Mouse (Mus musculus): ENCODE results near the gene Tmem199. TPM values are rescaled to one million over a fixed set of nuclear protein-coding genes. Genes with fewer than 3 reads are reported as not detected.

Gene Tmem199
- 40.6 and 41.7 TPM in 2 replicates for polyA plus RNA-seq (2016; fragmentation: Nextera tagmentation; extraction: Ambion mirVana)

DNA sequence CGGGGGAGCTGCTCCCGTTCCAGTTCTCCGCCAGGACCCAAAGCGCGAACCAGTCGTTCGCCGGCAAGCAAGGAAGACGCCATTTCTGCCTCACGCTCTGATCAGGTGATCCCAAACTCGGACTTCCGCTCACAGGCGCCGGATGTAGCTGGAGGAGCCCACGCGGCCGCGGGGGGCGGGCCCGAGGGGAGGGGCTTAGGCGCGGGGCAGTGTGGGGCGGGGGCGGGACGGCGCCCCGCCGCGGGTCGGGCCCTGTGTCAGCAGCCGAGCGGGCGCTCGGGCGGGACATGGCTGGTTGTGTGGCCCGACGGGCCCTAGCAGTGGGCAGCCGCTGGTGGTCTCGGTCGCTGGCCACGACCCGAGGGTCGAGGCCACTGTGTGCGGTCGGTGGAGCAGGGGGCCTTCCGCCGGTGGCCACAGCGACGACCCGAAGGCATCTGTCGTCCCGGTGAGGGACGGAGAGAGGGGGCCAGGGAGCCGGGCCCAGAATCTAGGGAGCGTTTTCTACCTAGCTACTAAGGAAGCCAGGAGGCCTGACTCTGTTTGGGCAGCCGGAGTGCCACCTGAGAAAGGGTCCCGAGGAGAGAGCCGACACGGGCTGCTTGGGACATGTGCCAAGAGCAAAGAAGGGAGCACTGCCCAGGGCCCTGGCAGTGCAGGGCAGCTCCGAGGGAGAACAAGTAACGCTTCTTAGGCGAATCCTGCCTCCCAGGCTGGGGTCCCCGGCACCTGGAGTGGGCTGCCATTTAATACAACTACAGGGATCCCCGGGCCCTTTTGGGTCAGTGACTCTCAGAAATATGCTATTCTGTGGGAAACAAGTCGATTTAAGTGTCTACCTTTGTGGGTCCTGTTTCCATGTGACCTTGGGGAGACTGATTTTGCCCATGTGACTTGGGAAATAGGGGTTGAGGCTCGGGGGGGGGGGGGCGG, at the start of gene Tmem199, which contains the start of gene Poldip2:
Gene Tmem199, minus strand, starts transcription at position 148 of the 933 bp plus-strand sequence.
Gene Poldip2, plus strand, starts transcription at position 169 of the 933 bp plus-strand sequence.
- H3K27me3 ChIP-seq (replicated peaks), result no peaks in the 10 kb centered on the region
- no peaks in the 10 kb centered on the region for H3K9me3 ChIP-seq (replicated peaks)
- H3K36me3 ChIP-seq, result peaks cover 62% of the 10 kb centered on the region
- peak within 1 kb of the TSS; percentile 86 for H3K4me3 ChIP-seq
- peak within 1 kb of the TSS; percentile 92 for H3K4me2 ChIP-seq
- peak within 1 kb of the TSS; percentile 95 for H3K9ac ChIP-seq
- peak; percentile 95 for ATAC-seq
- H3K4me1 ChIP-seq, result peaks cover 25% of the 10 kb centered on the region
- under 1% methylated on average over 67 of the region's 67 CpGs for WGBS (ENCODE audit: insufficient replicate concordance)
- H3K27ac ChIP-seq, result peak within 1 kb of the TSS; percentile 84

DNA sequence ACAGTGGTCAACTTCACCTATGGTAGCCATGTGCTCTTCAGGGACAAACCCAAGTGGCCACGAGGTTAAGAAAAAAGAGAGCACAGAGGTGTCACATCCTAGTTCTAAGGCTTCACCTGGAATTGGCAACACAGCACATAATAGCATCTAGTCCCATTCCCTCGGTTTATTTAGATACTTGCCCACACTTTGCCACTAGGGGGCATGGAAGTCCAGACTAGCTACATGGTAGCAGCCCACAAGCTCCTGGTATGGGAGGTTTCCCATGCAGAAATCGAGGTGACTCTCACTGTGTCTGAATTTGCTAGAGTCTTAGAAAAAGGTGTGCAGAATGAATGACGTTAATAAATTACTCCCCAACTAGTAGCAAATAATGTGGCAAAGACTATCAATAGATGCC, 48.5 kb upstream of the Tmem199 start:
- peak; percentile 27; the same call in 1 of the 2 replicates for ATAC-seq
- Histone ChIP-seq H3K4me2 (no peak overlapping the region), H3K36me3 (peaks cover 2% of the 10 kb centered on the region), H3K4me1 (peaks cover 10% of the 10 kb centered on the region), H3K27ac (no peak overlapping the region), H3K9me3 (replicated peaks) (no peaks in the 10 kb centered on the region), H3K4me3 (no peak overlapping the region), H3K9ac (no peak overlapping the region), H3K27me3 (replicated peaks) (no peaks in the 10 kb centered on the region)
- 9% methylated on average over 4 of the region's 4 CpGs for WGBS (ENCODE audit: insufficient replicate concordance)

DNA sequence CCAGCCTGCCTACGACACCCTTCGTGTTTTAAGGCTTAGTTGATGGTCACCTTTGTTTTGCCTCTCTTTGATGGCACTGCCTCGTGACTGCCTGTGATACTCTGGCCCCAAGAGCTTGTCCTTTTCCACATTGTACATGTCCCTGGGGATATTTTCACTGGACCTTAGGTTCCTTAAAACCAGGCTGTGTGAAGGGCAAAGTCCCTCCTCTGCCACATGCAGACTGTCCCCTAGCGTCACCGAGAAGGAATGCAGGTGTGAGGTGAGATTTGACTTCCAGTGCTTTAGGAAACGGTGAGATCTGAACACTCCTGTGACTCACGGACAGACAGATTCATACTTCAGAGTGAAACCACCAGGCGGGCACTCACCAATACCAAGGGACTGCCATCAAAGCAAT, 45.3 kb upstream of the Tmem199 start:
- H3K27me3 ChIP-seq (replicated peaks), result no peaks in the 10 kb centered on the region
- 0 out of 2 replicates have a peak, but pooled peaks cover 4% of the 10 kb centered on the region for H3K9me3 ChIP-seq (replicated peaks)
- no peak overlapping the region for H3K9ac ChIP-seq
- no peaks in the 10 kb centered on the region for H3K36me3 ChIP-seq
- 56% methylated on average over 8 of the region's 8 CpGs for WGBS (ENCODE audit: insufficient replicate concordance)
- no peak for ATAC-seq
- no peak overlapping the region for H3K4me3 ChIP-seq
- no peak overlapping the region for H3K4me2 ChIP-seq
- H3K4me1 ChIP-seq, result peaks cover 15% of the 10 kb centered on the region
- H3K27ac ChIP-seq, result no peak overlapping the region

DNA sequence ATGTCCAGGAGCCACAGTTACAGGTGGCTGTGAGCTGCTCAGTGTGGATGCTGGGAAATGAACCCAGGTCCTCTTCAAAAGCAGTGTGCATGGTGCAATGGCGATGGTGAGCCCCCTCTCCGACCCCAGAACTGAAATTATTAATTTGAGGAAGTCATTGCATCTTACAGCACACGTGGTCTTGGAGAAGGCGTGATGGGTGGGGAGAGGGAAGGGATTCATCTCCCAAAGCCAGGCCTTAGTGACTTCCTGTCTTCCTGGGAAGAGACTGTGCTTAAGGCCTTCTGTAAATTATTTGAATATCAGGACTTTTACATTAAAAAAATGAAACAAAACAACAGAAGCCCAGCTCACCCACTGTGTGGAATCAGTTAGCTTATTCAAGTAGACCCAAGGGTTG, 44.1 kb upstream of the Tmem199 start:
- ATAC-seq, result no peak
- H3K4me2 ChIP-seq, result no peak overlapping the region
- H3K4me3 ChIP-seq, result no peak overlapping the region
- H3K27ac ChIP-seq, result no peak overlapping the region
- H3K4me1 ChIP-seq, result peaks cover 20% of the 10 kb centered on the region
- H3K9me3 ChIP-seq (replicated peaks), result 0 out of 2 replicates have a peak, but pooled peaks cover 4% of the 10 kb centered on the region
- H3K27me3 ChIP-seq (replicated peaks), result no peaks in the 10 kb centered on the region
- no peaks in the 10 kb centered on the region for H3K36me3 ChIP-seq
- H3K9ac ChIP-seq, result no peak overlapping the region
- 51% methylated on average over 4 of the region's 4 CpGs for WGBS (ENCODE audit: insufficient replicate concordance)

DNA sequence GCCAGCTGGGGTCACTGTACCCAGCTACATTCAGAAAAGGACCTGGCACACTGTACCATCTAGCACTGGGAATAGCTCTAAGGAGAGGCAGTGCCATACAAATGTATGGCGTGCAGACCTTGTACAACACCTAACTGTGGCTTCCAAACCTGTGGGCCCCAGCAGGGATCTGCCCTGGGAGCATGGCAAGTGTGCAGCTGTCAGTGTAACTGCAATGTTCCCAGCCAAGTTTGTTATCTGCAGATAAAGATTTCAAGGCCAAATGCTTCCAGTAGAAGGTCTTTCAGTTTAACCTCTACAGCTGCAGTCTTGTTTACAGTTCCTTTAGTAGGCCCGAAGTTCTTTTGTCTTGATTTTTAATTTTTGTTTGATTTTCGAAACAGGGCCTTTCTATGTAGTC, 43.7 kb upstream of the Tmem199 start:
- no peaks in the 10 kb centered on the region for H3K36me3 ChIP-seq
- H3K4me2 ChIP-seq, result no peak overlapping the region
- no peak for ATAC-seq
- H3K4me1 ChIP-seq, result peaks cover 23% of the 10 kb centered on the region
- WGBS (ENCODE audit: insufficient replicate concordance), result 57% methylated on average over 3 of the region's 3 CpGs
- H3K27ac ChIP-seq, result peak overlapping the region; percentile 48; the same call in 1 of the 2 replicates
- H3K4me3 ChIP-seq, result no peak overlapping the region
- 0 out of 2 replicates have a peak, but pooled peaks cover 4% of the 10 kb centered on the region for H3K9me3 ChIP-seq (replicated peaks)
- no peaks in the 10 kb centered on the region for H3K27me3 ChIP-seq (replicated peaks)
- H3K9ac ChIP-seq, result no peak overlapping the region

DNA sequence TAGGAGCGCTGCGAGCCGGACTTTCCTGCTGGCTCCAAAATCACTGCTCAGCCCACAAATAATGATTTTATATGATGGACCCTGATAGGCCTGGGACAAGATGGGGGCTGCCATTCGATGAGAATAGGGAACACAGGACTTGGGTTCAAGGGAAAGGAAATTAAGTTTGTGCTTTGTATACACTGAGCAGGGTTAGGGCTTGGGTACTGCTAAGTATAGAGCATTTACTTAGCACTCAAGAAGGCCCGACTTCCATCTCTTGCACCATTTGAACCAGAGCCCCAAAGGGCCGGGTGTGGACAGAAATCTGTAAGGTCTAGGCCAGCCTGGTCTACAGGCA, 39.1 kb upstream of the Tmem199 start:
- ATAC-seq, result peak; percentile 7; the same call in 1 of the 2 replicates
- Histone ChIP-seq H3K4me3 (peak overlapping the region; percentile 83), H3K4me2 (peak overlapping the region; percentile 91), H3K9me3 (replicated peaks) (0 out of 2 replicates have a peak, but pooled peaks cover 4% of the 10 kb centered on the region), H3K4me1 (peaks cover 53% of the 10 kb centered on the region), H3K36me3 (peaks cover 8% of the 10 kb centered on the region; the same call in 1 of the 2 replicates), H3K27ac (peak overlapping the region; percentile 67), H3K9ac (peak overlapping the region; percentile 65), H3K27me3 (replicated peaks) (no peaks in the 10 kb centered on the region)
- 25% methylated on average over 6 of the region's 6 CpGs for WGBS (ENCODE audit: insufficient replicate concordance)

DNA sequence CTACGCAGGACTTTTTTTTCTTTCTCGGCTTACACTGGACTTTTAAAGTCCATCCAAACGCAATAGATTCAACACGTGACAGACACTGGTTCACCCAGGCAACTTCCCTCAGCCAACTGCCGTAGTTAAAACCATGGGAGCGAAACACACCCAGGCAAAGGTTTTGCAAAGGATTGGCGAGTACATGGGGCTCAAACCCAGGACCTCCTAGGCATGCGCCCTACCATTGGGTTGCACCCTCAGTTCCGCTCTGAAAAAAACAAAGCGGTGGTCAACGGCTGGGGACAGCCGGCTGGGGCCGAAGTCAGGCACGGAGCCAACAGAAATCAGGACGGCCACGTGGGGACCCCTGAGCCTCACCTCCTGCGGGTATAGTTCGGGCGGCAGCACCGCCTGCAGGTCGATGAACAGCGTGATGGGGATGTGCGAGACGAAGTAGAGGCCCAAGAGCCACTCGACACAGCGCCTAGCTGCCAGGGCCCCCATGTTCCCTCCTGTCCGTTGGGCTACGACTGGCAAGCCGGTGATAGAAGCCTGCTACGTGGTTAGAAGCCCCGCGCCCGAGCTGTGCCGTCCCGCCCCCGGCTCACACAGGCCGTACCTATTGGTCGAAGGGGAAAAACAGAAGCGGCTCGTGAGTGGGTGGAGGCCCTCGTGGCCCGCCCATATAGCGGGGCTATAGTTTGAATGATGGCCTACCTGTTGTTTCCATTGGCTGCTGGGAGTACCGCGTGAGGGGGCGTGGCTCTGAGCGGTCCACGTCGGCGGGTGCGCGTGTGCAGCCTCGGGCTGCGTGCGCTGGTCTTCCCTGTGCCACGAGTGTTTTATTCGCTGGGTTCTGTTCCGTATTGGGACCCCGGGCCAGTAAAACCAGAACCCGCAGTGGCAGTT, 38.4 kb upstream of the Tmem199 start, which contains the start of gene Tmem97:
Gene Tmem97, minus strand, starts transcription at position 610 of the 891 bp plus-strand sequence.
- peak within 1 kb of the TSS; percentile 84 for H3K9ac ChIP-seq
- peaks cover 53% of the 10 kb centered on the region for H3K4me1 ChIP-seq
- H3K27me3 ChIP-seq (replicated peaks), result no peaks in the 10 kb centered on the region
- peak within 1 kb of the TSS; percentile 91 for H3K4me2 ChIP-seq
- WGBS (ENCODE audit: insufficient replicate concordance), result under 1% methylated on average over 60 of the region's 60 CpGs
- peak within 1 kb of the TSS; percentile 83 for H3K4me3 ChIP-seq
- ATAC-seq, result peak; percentile 100
- H3K36me3 ChIP-seq, result peaks cover 14% of the 10 kb centered on the region
- peak within 1 kb of the TSS; percentile 84 for H3K27ac ChIP-seq
- H3K9me3 ChIP-seq (replicated peaks), result 0 out of 2 replicates have a peak, but pooled peaks cover 4% of the 10 kb centered on the region

DNA sequence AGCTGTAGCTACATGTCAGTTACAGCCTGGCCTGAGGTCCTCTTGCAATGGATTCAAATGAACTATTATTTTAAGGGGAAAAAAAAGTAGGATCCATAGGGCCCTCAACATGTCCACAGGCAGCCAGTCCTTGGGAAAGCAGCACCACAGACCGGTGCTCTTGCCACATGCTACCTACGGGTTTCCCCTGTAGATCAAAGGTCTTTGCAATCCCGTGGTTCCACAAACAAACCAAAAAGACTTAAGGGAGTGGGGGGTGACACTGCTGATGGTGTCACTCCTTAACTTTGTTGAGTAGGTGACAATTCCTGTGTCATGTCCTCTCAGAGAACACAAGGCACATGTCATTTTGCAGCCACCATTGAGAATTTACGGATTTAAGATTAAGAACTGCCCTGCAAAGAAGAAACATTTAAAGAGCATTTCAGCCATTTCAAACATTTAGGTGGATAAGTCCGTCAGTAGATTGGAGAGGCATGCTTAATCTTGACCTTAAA, 37.6 kb upstream of the Tmem199 start:
- Histone ChIP-seq H3K36me3 (peaks cover 23% of the 10 kb centered on the region), H3K9ac (peak overlapping the region; percentile 84), H3K9me3 (replicated peaks) (0 out of 2 replicates have a peak, but pooled peaks cover 4% of the 10 kb centered on the region), H3K4me2 (peak overlapping the region; percentile 91), H3K4me1 (peaks cover 56% of the 10 kb centered on the region), H3K27me3 (replicated peaks) (no peaks in the 10 kb centered on the region), H3K4me3 (peak overlapping the region; percentile 83), H3K27ac (peak overlapping the region; percentile 84)
- WGBS (ENCODE audit: insufficient replicate concordance), result 3% methylated on average over 5 of the region's 5 CpGs
- ATAC-seq, result no peak

DNA sequence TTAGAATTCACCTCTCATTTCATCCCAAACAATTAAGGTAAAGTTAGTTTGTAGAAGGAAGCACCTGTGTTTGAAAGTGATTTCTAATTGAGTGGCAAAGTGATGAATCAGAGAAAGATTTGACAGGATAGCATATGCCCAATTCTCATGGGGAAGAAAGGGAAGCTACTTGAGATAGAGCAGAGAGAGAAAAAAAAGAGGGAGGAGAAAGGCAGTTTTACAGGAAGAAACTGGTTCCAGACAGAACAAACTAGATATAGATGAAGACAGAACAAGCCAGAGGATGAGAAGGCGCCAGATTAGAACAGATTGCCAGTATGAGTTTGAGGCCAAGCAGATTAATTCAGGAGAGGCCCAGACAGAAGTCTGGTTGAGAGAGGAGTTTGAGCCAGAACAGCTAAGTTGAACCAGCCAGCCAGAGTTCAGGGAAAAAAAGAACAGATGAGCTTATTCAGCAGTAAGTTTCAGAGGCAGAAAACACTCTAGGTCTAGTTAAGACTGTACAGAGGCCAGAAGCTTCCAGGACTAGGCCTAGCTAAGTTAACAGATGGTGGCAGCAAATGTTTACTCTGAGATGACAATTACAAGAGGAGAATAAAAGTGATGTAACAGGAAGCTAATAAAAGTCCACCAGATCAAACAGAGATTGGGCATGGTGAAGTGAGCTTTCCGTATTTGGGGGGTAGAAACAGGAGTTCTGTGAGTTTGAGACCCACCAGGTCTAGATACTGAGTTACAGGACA, 35.9 kb upstream of the Tmem199 start:
- no peak for ATAC-seq
- Histone ChIP-seq H3K4me1 (peaks cover 56% of the 10 kb centered on the region), H3K9ac (no peak overlapping the region), H3K27ac (peak overlapping the region; percentile 32; the same call in 1 of the 2 replicates), H3K9me3 (replicated peaks) (no peaks in the 10 kb centered on the region), H3K36me3 (peaks cover 38% of the 10 kb centered on the region), H3K27me3 (replicated peaks) (no peaks in the 10 kb centered on the region), H3K4me3 (no peak overlapping the region), H3K4me2 (peak overlapping the region; percentile 91)
- whole genome bisulfite sequencing (ENCODE audit: insufficient replicate concordance), result 64% methylated on average over 2 of the region's 2 CpGs

DNA sequence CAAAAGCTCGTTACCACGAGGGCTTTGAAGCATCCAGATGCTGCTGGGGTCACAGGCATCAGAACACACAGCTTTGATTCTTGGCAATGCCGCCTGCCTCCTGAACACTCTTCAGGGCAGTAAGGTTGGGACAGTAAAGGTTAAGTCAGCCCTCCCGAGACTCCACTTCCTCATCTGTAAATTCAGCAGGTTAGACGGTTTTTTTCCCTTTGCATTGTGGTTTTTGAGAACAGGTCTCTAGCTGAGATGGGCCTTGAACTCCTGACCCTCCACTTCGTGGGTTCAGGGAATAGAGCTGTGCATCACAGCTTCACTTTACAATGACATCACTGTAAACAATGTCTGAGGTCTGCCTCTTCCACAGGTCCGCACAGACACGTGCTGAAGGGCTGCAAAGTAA, 33.2 kb upstream of the Tmem199 start:
- no peaks in the 10 kb centered on the region for H3K9me3 ChIP-seq (replicated peaks)
- H3K27ac ChIP-seq, result no peak overlapping the region
- ATAC-seq, result no peak
- H3K4me2 ChIP-seq, result no peak overlapping the region
- H3K4me3 ChIP-seq, result no peak overlapping the region
- H3K36me3 ChIP-seq, result peaks cover 63% of the 10 kb centered on the region
- H3K27me3 ChIP-seq (replicated peaks), result no peaks in the 10 kb centered on the region
- WGBS (ENCODE audit: insufficient replicate concordance), result 39% methylated on average over 8 of the region's 8 CpGs
- H3K9ac ChIP-seq, result no peak overlapping the region
- H3K4me1 ChIP-seq, result peaks cover 48% of the 10 kb centered on the region

Data from liver, embryonic 12.5 days (tissue).